Mouse (Mus musculus) urinary bladder, postnatal 4 days (tissue): ENCODE data around the gene Zcchc14.
"Not testable (repeated sequence)": the region's sequence is repeated elsewhere in the genome, so short reads cannot be mapped to it uniquely, and the experiment has no call there.

Source experiments
- DNase-seq, 2 experiments: peaks; one replicate each; pipeline ENCODE4 v3.0.0; 2021 to 2022; ENCODE audit warnings: low spot score in 2 of 2

Gene Zcchc14

DNA sequence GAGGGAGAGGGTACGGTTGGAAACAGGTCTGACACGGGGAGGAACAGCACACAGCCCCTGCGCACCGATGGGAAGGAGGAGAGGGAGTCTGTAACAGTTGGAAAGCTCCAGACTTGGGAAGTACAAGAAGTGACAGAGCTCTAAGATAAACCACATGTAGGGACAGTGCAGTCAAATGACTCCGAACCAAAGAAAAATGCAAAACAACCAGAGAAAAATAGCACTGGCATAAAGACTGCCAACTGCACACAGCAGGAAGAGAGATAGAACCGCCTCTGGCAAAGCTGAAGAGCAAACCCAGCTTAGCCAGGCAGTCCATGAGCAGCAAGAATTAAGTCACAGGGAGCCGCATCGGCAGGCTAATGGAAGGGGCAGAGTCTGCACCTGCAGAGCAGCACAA lies 29.7 kb downstream of the Zcchc14 start:
- no peak for DNase-seq

DNA sequence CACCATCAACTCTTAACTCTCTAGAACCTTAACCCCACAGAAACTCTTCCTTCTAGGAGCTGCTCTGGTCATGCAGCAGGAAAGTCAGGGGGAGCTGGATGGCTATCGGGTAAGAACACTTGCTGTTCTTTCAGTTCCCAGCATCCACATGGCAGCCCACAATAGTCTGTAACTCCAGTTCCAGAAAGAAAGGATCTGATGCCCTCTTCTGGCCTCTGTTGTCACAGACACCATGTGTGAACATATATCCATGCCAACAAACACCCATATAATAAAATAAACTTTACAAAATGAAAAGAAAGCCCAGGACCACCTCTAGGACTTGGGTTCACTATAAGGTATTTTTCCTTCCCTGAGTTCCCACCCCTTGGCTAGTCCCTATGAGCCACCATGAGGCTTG lies 30.8 kb downstream of the Zcchc14 start:
- no peak for DNase-seq

DNA sequence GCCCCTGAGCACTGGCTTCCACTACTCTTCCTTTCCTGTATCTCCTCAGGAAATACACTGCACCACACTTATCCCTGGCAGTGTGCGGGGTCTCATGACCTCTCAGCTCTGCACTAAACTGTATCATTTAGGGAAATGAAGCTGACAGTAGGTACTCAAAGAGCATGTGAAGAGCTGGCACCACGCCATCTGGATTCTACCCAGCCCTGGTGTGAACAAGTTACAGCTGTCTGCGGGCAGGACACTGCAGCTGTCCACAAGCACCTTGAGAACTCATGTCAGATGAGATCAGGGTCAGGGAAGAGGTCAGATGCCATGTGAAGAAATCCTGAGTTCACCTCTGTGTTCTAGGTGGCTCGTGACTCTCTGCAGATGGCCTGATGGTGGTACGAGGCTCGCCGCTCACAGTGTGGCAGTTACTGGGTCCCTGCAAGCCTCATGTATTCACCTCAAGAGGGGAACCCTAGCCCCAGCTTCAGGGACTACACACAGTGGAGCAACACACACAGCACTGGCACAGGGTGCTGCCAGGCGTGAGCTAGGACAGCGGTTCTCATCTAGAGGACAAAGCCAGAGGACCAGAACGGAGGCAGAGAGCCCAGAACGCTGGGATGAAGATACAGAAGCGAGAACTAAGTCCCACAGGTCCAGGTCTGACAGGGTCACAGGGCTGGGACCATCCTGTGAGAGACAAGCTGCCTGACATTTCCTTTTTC lies 31.7 kb downstream of the Zcchc14 start:
- DNase-seq = no peak

DNA sequence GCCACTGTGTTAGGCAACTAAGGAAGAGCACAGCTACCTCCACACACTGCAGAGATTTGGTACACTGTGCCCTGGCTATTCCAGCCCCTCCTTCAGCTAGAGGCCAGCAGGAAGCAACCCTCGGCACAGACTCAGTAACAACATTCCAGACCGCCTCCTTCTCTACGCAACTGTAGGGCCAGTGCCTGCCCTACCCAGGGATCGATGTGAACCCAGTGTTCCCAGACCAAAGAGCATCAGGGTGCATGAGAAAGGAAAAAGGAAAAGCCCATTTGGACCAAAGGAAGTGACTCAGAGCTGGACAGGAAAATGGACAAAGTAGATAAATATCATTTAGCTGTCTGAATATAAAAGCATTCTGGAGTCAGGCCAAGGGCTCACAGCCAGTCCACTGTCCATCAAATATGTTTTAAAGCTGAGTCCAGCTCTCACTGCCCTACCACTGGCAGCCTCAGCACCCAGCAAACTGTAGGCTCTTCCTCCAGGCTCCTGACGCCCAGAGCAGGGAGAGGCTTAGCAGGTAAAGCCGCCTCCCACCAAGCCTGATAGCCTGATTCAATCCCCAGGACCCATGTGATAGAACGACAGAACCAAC lies 33.2 kb downstream of the Zcchc14 start:
- DNase-seq = no peak

DNA sequence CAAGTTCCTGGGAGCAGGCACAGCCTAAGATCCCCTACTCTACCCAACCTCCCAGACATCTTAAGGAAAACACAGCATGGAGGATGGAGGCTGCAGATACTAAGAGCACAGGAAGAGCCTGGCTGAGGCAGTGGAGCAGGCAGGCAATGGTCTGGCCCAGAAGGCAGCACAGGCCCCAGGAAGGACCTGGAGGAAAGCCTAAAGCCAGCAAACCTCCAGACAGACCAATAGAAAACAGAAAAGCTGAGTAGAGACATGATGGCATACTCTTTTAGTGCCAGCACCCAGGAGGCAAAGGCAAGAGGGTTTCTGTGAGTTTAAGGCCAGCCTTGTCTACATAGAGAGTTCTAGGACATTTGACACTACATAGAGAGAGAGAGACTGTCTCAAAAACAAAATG lies 39.3 kb downstream of the Zcchc14 start:
- DNase-seq = no peak

DNA sequence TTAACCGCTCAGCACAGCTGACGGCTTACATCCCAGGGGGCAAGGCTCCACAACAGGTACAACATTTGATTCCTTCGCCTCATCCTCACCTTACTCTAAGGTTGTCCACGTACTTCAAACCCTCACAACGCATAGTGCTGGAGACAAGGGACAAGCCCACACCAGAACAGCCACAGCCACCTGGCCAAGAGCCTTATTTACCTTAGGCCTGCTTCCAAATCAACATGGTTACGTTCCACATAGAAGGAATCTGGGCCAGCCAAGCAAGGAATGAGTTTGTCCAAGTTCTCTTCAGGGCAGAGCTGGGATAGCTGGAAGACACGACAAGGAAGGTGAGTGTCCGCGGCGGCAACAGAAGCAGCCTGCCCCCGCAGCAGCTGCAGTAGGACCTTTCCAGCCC lies 42.8 kb downstream of the Zcchc14 start:
- no peak for DNase-seq

DNA sequence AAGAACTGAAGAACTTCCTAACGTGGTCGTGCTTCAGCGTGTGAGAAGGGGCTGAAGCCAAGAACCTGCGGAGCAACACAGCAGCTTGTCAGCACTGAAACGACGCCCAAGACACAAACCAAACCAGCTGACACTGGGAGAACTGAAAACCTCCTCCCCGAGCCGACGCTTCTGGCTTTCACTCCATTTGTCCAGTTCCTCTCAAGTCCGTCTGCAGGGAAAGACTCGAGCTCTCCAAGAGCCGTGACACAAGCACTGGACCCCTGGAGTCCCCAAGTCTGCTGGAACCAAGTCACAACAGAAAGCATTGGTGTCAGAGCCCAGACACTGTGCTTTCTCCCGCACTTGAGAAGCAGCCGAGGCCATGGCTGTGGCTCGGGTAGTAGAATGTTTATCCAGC lies 43.5 kb downstream of the Zcchc14 start:
- DNase-seq = no peak

DNA sequence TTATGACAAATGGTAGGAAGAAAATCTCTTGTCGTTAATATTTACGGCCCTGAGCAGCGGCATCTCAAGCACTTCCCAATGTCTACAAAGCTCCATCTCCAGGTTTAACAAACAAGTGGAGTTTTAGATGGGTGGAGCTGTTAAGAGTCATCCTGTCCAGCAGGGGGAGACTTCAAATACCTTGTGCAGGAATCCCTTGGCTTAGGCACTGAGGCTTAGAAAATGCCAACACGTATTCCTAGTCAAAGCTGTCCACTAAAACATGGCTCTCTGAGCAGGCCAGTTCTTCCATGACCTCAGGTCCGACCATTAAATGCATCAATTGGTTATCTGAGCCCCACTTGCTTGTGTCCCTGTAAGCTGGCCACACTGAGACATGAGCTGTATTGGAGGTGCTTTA lies 45.0 kb downstream of the Zcchc14 start:
- no peak for DNase-seq

DNA sequence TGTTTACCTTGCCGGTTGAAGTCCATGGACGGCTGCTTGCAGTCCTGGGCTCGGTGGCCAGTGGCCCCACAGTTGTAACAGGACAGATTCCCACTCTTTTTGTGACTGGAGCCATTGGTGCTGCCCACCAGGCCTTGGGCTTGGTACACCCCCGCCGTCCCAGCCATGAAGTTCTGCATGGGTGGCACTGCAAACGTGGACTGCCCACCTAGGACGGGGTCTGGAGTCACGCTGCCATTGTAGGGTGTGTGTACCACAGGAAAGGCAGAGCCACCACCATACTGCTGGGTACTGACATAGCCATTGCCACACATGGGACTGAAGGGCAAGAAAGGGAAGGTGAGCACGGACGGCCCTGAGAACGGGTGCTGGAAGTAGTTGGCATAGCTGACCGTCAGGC lies 48.9 kb downstream of the Zcchc14 start:
- DNase-seq = no peak

DNA sequence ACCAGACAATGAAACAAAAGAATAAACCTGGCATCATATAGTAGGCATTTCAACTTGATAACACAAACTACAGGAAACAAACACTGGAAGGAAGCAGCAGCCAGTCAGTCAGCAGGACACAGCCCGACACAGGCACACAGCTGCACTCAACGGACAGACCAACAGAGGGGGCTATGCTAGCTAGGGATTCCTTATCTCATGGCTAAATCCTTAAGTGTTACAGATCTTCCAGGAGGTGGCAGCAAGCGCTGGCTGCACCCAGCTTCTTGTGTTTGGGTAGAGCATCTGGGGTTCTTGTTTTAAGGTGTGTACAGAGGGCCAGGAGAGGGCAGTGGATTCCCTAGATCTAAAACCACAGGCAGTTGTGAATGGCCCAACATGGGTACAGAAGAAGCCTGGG lies 49.8 kb downstream of the Zcchc14 start:
- DNase-seq = peak in 1 of 2 experiments; percentile 75

DNA sequence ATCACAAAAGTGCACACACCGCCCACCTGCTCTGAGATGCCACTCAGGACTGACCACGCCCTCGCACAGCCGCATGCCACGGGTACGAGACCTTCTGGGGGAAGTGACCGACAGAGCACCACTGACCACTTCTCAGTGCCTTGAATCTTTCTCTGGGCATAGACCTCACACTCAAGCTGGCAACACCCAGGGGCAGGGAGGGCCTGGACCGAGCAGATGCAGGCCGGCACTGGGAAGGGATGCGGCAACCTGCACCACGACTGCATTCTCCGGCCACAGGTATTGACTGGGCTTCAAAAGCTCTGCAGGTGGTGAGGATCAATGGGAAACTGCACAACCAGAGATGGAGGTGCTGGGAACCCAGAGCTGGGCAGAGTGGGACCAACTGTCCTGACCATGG lies 50.3 kb downstream of the Zcchc14 start:
- DNase-seq = no peak

DNA sequence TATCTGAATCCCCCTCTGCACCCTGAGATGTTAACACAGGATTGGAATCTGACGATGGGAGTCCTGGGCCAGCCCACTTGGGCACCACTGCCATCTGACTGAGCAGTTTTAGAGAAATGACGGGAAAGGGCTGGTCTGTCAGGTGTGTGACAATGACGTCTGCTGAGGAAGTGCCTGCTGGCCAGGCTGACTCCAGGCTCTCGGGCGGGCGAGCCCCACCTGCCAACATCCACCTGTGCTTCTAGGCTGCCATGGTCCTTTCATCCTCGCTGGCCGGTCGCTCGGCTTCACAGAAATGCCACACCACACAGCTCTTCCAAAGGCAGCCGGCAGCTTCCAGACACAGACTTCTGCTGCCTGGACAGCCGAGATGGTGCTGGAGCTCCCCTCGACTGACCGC lies 52.9 kb downstream of the Zcchc14 start:
- DNase-seq = no peak

DNA sequence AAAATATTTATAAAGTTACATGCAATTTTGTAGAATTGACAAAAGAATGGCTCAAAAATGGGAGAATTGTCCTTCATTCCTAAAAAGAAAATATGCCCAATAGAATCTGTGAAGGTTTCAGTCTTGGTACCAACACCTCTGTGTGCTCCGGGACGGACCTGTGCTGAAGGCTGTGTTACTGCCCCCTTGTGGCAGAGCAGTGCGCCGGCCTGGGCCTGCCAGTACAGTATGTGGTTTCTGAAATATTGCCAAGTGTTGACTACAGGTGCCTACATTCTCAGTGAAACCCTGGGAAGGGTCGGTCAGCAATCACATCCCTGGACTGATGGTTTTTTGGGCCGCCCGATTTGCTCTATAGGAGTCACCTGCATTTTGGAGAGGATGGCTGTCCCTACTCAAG lies 53.8 kb downstream of the Zcchc14 start:
- peak; percentile 66 to 84 for DNase-seq

DNA sequence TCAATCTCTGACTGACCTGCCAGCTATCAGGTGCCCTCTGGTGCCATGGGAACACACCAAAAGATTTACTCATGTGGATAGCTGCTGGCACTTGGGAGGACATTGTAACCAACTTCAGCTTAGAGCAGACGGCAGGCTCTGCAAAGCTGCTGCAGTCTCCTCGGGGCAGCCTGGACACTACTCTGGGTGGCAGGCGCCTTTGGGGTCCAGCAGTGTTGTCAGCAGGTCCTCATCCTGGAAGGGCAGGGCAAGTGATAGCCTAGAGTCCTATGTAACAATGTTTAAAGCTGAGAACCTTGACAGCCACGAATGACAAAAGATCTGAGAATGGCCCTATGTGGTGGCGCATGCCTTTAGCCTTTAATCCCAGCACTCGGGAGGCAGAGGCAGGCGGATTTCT lies 54.5 kb downstream of the Zcchc14 start:
- no peak for DNase-seq

DNA sequence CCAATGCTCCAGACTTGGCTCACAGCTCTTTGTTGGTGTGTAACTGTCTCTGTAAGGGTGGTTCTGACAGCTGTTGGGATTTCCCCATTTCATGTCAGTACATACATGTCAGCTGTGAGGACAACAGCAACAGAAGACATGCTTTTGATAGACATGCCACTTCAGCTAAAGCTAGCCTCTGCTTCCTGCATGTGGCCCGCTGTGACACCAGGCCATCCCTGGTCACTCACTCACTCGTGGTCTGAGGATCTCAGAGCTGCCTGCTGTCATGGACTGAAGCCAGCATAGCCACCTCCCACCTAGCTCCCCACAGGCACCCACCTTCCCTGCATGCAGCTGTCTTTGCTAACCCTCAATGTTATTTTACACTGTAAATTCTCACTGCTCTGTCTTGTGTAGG lies 55.2 kb downstream of the Zcchc14 start:
- not testable (repeated sequence) for DNase-seq

DNA sequence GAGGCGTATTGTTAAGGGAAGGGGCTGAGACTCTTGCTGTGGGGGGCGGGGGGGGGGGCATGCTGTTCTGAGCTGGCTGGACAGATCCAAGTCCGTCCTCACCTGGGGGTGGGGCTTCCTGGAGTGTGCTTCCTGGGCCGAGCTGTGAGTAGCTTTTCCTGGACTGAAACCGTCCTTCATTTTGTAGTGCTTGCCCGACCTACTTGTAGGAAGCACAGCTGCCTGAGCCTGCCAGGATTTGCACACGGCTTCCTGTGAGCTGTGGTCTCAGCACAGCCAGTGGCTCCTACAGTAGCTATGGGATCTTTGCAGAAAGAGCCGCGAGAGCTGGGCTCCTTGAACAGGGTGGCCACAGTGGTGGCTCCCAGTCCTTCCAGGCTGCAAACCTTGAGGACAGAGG lies 58.7 kb downstream of the Zcchc14 start:
- no peak for DNase-seq

DNA sequence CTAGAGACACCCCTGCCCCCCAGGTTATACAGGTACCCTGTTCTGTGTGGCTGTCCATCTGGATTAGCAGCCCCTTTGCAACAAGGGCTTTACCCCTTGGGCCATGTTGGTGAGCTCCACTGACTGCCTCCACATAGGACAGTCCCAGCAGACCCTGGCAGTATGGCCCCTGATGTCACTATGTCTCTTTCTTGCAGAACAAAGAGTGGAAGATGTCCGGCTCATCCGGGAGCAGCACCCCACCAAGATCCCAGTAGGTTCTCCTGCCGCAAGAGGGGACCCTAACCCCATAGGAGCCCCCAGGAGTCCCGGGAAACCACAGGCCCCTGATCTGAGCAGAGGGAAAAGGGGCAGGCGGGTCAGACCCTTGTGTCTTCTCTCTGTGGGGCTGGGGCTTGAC lies 59.4 kb downstream of the Zcchc14 start:
- no peak for DNase-seq

DNA sequence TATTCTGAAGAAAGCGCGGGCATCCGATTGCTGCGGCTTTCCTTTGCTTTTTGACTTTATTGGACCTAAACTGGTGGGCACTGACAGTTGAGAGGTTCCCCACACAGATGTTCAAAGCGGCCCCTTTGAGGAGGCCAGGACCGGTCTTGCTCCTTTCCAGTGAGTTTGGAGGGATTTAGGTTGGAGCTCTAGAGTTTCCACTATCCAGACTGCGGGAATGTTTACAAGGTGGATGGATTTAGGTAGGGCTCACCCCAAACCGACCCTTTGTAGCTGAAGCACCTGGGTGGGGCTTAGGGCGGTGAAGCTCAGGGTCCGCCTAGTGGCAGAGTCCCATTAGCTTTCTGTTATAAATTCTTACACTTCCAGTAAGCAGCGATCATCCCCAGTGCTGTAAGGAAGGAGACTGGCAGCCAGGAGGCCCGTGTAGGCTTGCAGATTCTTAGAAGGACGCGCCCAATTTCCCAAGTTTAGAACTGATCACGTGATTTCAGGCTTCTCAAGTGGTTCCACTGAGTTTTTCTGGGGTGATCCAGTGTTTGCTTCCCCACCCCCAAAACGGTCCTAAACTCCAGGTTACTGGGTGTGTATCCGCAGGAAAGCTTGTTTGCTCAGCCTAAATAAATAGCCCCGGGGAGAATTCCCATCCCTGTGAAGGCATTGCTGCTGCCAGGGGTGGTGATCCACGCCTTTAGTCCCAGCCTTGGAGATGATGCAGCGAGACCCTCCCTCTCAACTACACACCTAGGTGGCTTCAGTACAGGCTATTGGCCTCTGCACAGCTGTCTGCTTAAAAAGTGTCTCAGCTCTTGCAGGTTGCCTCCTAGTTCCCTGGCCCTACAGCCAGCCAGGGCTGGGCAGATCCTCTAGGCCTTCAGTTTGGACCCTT lies 61.3 kb downstream of the Zcchc14 start:
- DNase-seq = no peak

DNA sequence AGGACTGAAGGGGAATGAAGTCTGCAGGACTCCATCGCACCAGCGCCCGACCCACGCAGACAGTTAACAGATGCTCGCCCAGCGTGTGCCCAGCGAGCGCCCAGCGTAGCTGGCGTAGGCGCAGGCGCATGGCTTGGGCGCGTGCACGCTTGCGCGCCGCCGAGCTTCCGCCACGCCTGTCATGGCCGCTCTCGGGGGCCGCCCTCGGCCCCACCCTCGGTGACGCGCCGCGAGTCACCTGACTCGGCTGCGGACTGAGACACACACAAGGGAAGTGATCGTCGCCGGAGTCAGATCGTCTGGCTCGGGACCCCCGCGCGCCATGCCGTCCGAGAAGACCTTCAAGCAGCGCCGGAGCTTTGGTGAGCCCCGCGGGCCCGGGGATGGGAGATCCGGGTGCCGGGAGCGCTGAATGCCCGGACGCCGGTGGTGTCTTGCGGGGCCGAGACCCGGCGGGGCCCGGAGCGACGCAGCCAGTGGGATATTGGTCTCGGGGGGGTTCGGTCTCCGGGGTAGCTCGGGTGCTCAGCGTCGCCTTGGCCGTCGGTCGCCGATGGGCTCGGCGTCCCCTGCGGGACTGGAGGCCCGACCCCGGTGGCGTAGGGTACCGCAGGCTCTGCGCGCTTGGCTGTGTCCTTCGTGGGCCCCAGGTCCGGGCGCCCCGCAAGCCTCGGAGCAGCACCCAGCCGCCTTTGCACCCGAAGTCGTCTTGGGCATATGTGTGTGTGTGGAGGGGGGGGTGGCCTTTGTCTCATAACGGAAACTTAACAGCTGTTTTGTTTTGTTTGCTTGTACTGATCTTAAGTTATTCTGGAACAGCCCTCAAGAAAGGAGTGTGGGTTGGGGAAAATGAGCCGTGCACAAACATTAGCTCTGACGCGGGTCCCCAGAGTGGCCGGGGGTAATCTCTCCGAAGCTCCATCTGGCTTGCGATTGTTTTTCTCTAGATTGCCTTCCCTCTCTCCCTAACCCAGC lies 62.2 kb downstream of the Zcchc14 start, which contains the start of gene Map1lc3b:
Gene Map1lc3b, plus strand, starts transcription at position 159 of the 975 bp plus-strand sequence.
- DNase-seq = peak; percentile 95

DNA sequence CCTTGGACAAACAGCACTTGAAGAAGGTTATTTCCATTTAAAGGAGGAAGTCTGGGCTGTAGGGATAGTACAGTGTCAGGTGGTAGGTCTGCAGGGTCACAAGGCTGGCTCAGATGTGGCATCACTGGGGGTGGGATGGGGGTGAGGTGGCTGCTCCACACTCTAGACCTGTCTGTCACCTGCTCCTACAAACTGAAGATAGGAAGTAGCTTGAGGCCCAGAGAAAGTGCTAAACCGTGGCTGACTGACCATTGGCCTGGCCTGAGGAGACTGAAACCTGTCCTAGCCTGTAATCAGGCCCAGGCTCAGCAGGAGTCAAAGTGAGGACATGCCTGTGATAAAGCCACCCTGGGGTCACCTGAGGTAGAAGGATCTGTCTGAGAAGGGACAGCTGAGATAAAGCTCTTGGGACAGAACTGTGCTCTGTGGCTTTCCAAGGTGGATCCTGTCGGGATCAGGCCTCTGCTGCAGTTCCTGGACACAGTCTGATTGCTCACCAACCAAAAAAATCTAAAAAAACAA lies 63.4 kb downstream of the Zcchc14 start:
- DNase-seq = no peak

DNA sequence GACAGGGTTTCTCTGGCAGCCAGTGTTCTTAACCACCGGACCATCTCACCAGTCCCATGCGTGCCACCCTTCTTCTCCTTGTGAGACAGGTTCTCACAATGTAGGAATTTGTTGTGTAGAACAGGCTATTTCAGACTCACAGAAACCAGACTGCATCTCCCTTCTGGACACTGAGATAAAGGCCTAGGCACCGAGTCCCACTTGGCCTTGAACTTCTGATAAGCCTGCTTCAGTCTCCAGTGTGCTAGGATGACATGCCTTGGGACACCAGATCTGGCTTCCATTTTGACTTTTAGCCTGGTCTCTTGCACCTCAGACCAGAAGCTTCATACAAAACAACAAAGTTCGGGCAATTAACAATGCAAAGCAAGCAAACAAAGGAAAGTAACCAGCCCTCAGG lies 64.0 kb downstream of the Zcchc14 start:
- no peak for DNase-seq
